Mouse (Mus musculus) midbrain, embryonic 11.5 days (tissue): ENCODE data around the gene Kera. TPM values are rescaled to one million over a fixed set of nuclear protein-coding genes. Genes with fewer than 3 reads are reported as not detected.

ENCODE experiments used
- ATAC-seq: fragments of 200-750 bp; cut with Nextera tagmentation; 2 replicates; pipeline ENCODE4 v1.8.0; 2017; ENCODE audit warnings: moderate TSS enrichment, moderate library complexity; ENCODE audit not compliant: low FRiP score
- DNase-seq: peaks from one replicate; pipeline ENCODE4 v3.0.0; 2015; ENCODE audit warnings: low spot score; ENCODE audit errors: missing footprints
- H3K27ac ChIP-seq: fragments of 300-500 bp; sonication (generic); 2 replicates; pipeline ENCODE4 v1.5.1; 2014; ENCODE audit warnings: low read depth, low read length
- H3K27me3 ChIP-seq: fragments of 300-500 bp; sonication (generic); 2 replicates; pipeline ENCODE4 v1.6.1; 2014; ENCODE audit warnings: mild to moderate bottlenecking, low read length, moderate library complexity, mixed read lengths; ENCODE audit not compliant: control insufficient read depth, insufficient read depth
- H3K36me3 ChIP-seq: fragments of 300-500 bp; sonication (generic); 2 replicates; pipeline ENCODE4 v1.6.1; 2014; ENCODE audit warnings: mild to moderate bottlenecking, low read length, moderate library complexity, mixed read lengths; ENCODE audit not compliant: control insufficient read depth, insufficient read depth
- H3K4me1 ChIP-seq: fragments of 300-500 bp; sonication (generic); 2 replicates; pipeline ENCODE4 v1.6.1; 2014; ENCODE audit warnings: low read length; ENCODE audit not compliant: control insufficient read depth, insufficient read depth
- H3K4me2 ChIP-seq: fragments of 300-500 bp; sonication (generic); 2 replicates; pipeline ENCODE4 v1.6.1; 2014; ENCODE audit warnings: mild to moderate bottlenecking, moderate library complexity
- H3K4me3 ChIP-seq: fragments of 300-500 bp; sonication (generic); 2 replicates; pipeline ENCODE4 v1.5.1; 2014; ENCODE audit warnings: low read depth, low read length
- H3K9ac ChIP-seq: fragments of 300-500 bp; sonication (generic); 2 replicates; pipeline ENCODE4 v1.6.1; 2014; ENCODE audit warnings: low read length
- H3K9me3 ChIP-seq: fragments of 300-500 bp; sonication (generic); 2 replicates; pipeline ENCODE4 v1.6.1; 2016; ENCODE audit warnings: low read length; ENCODE audit not compliant: control insufficient read depth
- WGBS: fragments of 180-500 bp; shearing (Covaris S2); extraction: QIAGEN DNeasy Blood & Tissue Kit; methylation state at CpG from one replicate; pipeline ENCODE4 v1.1.7; 2014; 5-methylcytosine and 5-hydroxymethylcytosine counted together
- polyA plus RNA-seq: library from polyadenylated mRNA; unstranded; fragments of >200 nt; fragmentation: Nextera tagmentation; extraction: Ambion mirVana; gene quantifications from 2 replicates; pipeline ENCODE4 v1.2.1, GENCODE M21; 2014

Gene Kera
- polyA plus RNA-seq, 1 experiment from 2014 or later, result 0.19 TPM

DNA sequence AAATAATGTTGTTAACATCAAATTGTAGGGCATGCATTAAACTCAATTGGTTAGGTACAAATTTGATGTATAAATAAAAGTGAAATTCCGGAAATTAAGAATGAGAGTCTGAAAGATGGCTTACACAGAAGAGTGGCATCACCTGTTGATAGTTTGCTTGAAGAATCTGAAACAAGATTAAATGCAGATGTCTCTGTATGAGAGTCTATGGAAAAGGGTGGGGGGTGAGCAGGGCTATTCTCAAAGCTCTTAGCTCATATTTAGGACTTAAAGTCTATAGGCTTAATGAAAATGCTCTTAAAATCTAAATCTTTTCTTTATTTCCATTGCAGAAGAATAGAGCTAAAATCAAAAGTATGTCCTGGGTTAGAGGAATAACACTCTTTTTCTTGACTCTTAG lies 11.0 kb upstream of the Kera start:
- H3K9me3 ChIP-seq, result no peaks in the 10 kb centered on the region
- no peak overlapping the region for H3K4me2 ChIP-seq
- no peak overlapping the region for H3K9ac ChIP-seq
- 76% methylated on average over 1 of the region's 1 CpGs for WGBS
- H3K27me3 ChIP-seq, result no peaks in the 10 kb centered on the region
- no peaks in the 10 kb centered on the region for H3K4me1 ChIP-seq
- H3K36me3 ChIP-seq, result no peaks in the 10 kb centered on the region
- no peak overlapping the region for H3K27ac ChIP-seq
- no peak for DNase-seq
- ATAC-seq, result no peak
- H3K4me3 ChIP-seq, result no peak overlapping the region

DNA sequence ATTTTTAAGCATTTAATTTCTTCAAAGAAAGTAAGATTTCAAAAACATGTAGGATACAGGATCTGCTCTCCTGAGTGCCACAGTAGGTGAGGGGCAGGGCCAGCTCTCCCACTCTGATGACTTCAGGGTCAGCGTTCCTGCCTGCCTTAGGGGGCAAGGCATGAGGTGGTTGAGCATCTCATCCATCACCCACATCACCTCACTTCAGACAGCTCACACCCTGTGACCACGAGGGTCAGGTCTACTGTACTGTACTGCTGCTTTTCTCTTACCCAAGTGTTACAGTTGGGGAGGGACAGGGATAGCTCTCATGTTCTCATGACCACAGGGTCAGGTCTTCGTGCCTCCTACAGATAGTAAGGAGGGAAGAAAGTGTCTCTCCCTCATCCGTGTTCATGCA lies 4.9 kb upstream of the Kera start:
- Histone ChIP-seq H3K9me3 (no peaks in the 10 kb centered on the region), H3K4me1 (no peaks in the 10 kb centered on the region), H3K4me2 (no peak overlapping the region), H3K36me3 (no peaks in the 10 kb centered on the region), H3K9ac (no peak overlapping the region), H3K27me3 (no peaks in the 10 kb centered on the region), H3K27ac (no peak overlapping the region), H3K4me3 (no peak overlapping the region)
- ATAC-seq (no peak), DNase-seq (no peak)
- WGBS, result 86% methylated on average over 4 of the region's 4 CpGs

DNA sequence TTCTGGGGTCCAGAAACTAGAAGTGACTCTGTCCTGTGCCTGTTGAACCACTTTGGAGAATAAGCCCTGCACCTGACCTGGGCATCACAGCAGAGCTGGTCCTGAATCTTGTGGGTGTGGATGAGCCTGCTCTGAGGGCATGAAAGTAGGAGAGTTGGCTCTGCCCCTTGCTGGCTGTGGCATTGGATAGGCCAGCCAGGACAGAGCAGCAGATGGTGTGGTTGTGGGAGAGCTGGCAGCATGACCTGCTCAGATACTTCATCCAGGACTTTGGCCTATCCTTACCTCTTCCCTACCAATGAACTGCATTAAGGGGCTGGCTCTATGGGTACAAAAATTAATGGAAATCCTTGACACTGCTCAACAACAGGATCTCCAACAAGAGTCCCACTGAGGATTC lies 3.4 kb upstream of the Kera start:
- no peak overlapping the region for H3K9ac ChIP-seq
- H3K27ac ChIP-seq, result no peak overlapping the region
- ATAC-seq (no peak), DNase-seq (no peak)
- H3K4me1 ChIP-seq, result no peaks in the 10 kb centered on the region
- no peaks in the 10 kb centered on the region for H3K9me3 ChIP-seq
- H3K4me2 ChIP-seq, result no peak overlapping the region
- no peaks in the 10 kb centered on the region for H3K27me3 ChIP-seq
- no peak overlapping the region for H3K4me3 ChIP-seq
- no peaks in the 10 kb centered on the region for H3K36me3 ChIP-seq

DNA sequence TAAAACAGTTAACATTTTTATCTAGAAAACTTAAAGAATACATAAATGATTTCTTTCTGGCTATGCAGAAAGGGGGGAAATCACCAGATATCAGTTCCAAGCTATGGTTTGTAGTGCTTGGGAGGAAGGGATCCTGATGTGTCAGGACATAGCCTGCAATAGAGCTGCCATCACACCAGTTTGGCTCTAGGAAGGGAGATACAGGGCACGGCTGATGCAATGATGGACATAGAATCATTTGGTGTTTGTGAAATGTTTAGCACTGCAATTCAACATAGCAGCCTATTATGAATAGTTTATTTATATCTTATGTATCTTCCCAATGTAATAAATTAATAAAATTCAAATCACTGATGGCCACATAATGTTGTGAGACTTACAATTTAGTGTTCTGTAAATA lies 15.6 kb downstream of the Kera start:
- 89% methylated on average over 1 of the region's 1 CpGs for WGBS
- Histone ChIP-seq H3K27me3 (no peaks in the 10 kb centered on the region), H3K4me1 (no peaks in the 10 kb centered on the region), H3K36me3 (no peaks in the 10 kb centered on the region), H3K27ac (no peak overlapping the region), H3K9me3 (no peaks in the 10 kb centered on the region), H3K4me2 (no peak overlapping the region), H3K9ac (no peak overlapping the region), H3K4me3 (no peak overlapping the region)
- no peak for ATAC-seq
- no peak for DNase-seq

DNA sequence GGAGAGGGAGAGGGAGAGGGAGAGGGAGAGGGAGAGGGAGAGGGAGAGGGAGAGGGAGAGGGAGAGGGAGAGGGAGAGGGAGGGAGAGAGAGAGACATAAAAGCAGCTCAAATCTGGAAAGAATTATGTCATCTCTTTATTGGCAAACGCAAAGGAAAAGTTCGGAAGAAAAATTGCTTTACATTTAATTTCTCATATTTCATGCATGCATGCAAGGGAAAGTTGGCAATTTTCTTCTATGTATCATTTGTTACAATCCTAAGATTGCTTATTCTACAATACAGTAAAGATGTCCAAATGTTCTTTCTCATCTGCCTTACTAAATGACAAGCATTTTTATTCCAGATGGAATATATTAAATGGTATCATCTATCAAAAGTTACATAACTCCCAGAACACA lies 17.7 kb downstream of the Kera start:
- Histone ChIP-seq H3K27me3 (no peaks in the 10 kb centered on the region), H3K4me2 (no peak overlapping the region), H3K4me1 (no peaks in the 10 kb centered on the region), H3K27ac (no peak overlapping the region), H3K36me3 (no peaks in the 10 kb centered on the region), H3K9ac (no peak overlapping the region), H3K9me3 (no peaks in the 10 kb centered on the region), H3K4me3 (no peak overlapping the region)
- DNase-seq (no peak), ATAC-seq (no peak)
- WGBS, result 79% methylated on average over 2 of the region's 2 CpGs

DNA sequence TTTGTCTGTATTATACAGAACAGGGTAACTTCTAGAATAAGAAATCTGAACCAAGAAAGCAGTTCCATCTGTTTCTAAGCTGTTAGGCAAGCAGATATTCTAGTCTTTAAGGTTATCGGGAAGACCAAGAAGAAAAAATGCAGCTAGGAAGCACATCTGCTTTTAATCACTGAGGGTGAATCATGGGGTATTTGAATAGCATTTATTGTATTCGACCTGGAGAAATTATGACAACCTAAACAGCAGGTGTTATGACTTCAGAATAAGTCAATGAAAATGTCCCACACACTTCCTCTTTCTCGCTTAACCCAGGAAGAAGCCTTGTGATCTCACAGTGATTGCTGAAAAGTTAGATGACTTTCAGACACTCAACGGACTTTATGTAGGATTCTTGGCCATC lies 18.4 kb downstream of the Kera start:
- Histone ChIP-seq H3K4me3 (no peak overlapping the region), H3K36me3 (no peaks in the 10 kb centered on the region), H3K9ac (no peak overlapping the region), H3K27me3 (no peaks in the 10 kb centered on the region), H3K4me2 (no peak overlapping the region), H3K9me3 (no peaks in the 10 kb centered on the region), H3K27ac (no peak overlapping the region), H3K4me1 (no peaks in the 10 kb centered on the region)
- WGBS, result 72% methylated on average over 4 of the region's 4 CpGs
- ATAC-seq (no peak), DNase-seq (no peak)

DNA sequence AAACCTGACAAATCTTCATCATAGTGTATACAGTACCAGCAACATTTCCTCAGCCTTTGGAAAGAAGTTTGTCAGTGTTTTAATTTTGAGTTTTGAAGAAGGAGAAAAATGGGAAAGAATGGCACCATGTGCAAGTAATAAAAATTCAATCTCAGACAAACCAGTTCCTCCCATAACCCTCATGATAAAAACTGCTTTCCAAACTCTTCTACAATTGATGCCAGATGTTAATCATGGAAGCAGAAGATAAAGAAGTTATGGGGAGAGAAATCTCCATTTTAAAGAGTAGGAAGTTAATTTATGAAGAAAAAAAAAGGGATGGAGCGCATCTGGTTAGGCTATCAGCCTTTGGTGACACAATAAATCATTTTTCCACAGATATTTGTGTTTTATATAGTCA lies 19.9 kb downstream of the Kera start:
- Histone ChIP-seq H3K4me3 (no peak overlapping the region), H3K4me2 (no peak overlapping the region), H3K27ac (no peak overlapping the region), H3K9me3 (no peaks in the 10 kb centered on the region), H3K36me3 (no peaks in the 10 kb centered on the region), H3K9ac (no peak overlapping the region), H3K4me1 (no peaks in the 10 kb centered on the region), H3K27me3 (no peaks in the 10 kb centered on the region)
- 95% methylated on average over 1 of the region's 1 CpGs for WGBS
- ATAC-seq (no peak), DNase-seq (no peak)

DNA sequence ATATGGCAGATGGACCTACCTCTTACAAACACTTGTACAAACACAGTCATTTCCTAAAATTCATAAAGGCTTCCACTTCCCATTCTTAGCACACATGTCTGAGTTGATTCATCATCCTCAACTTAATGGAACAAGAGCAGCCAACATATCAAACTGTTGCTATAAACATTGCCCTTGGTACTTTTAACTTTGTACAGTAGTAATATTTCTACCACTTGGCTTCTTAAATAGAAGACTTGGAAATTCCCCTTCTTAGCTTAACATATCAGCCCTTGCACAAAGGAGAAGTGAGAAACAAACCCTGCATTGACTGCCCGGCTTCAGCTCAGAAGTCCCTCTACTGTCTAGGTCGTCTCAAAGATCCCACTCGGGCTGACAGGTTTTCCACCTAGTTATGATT lies 24.4 kb downstream of the Kera start:
- Histone ChIP-seq H3K9me3 (no peaks in the 10 kb centered on the region), H3K36me3 (no peaks in the 10 kb centered on the region), H3K9ac (no peak overlapping the region), H3K27me3 (no peaks in the 10 kb centered on the region), H3K4me1 (no peaks in the 10 kb centered on the region), H3K4me2 (no peak overlapping the region), H3K27ac (no peak overlapping the region), H3K4me3 (no peak overlapping the region)
- 82% methylated on average over 3 of the region's 3 CpGs for WGBS
- DNase-seq, result no peak
- no peak for ATAC-seq

DNA sequence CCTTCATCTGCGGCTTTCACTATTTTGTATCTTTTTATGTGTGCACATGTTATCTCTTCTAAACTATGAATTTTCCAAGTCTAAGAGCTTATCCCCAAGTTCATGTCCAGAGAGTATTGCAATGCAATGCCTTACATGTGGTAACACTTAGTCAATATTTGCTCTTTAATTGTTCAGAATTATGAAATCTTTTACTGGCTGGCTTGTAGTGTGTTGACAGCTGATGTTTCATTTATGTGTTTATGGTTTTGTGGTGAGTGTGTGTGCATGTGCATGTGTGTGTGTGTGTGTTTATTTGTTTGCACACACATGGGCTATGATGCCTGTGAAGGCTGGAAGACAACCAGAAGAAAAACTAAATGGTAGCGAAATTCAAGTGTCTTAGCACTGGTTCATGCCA lies 35.2 kb downstream of the Kera start:
- DNase-seq (no peak), ATAC-seq (no peak)
- Histone ChIP-seq H3K36me3 (no peaks in the 10 kb centered on the region), H3K4me2 (no peak overlapping the region), H3K9ac (no peak overlapping the region), H3K27ac (no peak overlapping the region), H3K4me3 (no peak overlapping the region), H3K27me3 (no peaks in the 10 kb centered on the region), H3K9me3 (no peaks in the 10 kb centered on the region), H3K4me1 (no peaks in the 10 kb centered on the region)
- WGBS, result 94% methylated on average over 2 of the region's 2 CpGs

DNA sequence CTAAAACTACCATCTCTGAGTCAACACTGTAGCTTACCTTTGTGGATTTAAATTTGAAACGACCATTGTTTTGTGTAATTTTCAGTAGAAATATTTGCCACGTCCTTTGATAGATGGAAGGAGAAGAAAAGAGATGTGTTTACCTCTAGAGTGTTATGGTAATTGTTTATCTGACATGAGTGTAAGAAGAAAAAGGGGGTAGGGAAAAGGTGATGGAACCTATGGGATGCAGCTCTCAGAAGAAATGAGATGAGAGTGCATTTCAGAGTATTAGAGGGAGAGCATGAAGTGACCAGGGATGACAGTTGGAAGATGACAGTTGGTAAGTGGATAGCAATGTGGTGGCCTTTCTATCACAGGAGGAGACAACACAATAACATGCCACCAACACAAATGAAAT lies 37.1 kb downstream of the Kera start, which contains the start of gene Epyc:
Epyc (plus strand) TSS at position 301 of the 400 bp plus-strand sequence.
- WGBS, result 81% methylated on average over 2 of the region's 2 CpGs
- DNase-seq, result no peak
- Histone ChIP-seq H3K27ac (no peak within 1 kb of the TSS), H3K36me3 (no peaks in the 10 kb centered on the region), H3K4me1 (no peaks in the 10 kb centered on the region), H3K4me2 (no peak within 1 kb of the TSS), H3K9me3 (no peaks in the 10 kb centered on the region), H3K27me3 (no peaks in the 10 kb centered on the region), H3K4me3 (no peak within 1 kb of the TSS), H3K9ac (no peak within 1 kb of the TSS)
- ATAC-seq, result no peak
